Mouse (Mus musculus) T-helper 2 cell (primary cell): ENCODE measurements around the gene Caps2.
"Not testable (repeated sequence)": the region's sequence is repeated elsewhere in the genome, so short reads cannot be mapped to it uniquely, and the experiment has no call there.

ENCODE experiments used
- in situ Hi-C: fragments of 300-600 bp; cut with MboI, MseI; formaldehyde crosslinking; loops from one replicate; pipeline ENCODE4 v1.15.1; 2025; ENCODE audit warnings: high pct_unique_total_duplicates

The Caps2 gene

DNA sequence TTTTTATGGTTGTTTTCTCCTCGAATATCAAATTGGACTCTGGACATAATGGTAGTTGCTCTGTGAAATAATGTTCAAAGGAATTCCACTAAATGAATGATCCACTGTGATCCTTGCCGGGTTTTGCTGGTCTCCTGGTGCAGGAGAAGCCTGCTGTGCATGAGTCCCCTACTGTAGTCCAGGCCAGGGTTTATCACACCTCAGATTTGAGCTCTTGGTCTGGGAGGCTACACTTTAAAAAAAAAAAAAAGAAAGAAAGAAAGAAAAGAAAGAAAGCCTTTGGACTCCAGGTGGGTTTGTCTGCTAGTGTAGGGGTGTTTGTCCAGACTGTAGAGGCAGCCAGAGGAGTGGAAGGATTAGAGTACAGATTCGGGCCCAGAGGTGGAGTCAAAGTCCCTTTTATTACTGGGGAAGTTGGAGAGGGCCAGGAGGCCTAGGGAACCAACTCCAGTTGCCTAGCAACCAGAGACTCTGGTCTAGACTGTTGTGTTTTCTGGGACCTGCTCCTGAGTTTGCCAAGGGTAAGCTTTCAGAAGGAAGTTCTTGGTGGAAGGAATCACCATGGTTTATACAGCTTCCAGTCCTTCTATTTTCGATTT is at the start of gene Caps2:
Caps2 (plus strand) TSS at position 454 of the 599 bp plus-strand sequence.
- in situ Hi-C loops, result no loop called here

DNA sequence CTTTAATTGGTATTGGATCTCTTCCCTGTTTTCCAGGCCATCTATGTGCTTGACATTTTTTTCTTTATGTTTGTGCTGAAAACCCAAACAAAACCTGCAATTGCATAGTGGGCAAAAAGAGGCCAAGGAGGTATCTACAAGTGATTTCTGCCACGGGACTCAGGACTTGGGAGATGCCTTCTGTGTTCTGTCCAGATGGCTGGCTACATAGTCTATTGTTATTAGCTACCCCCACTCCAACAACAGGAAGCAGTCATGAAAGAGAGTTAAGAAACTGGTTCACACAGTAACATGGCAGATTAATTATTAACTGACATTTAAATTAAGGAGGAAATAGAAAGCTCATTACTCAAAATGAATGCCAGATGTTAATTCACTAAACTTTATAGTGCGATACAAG is 38.3 kb upstream of the Caps2 start:
- in situ Hi-C loops, result not testable (repeated sequence)

GRCm38 (mm10) chr10:112127682-112128230 is 35.7 kb upstream of the Caps2 start:
- in situ Hi-C loops, result not testable (repeated sequence)

DNA sequence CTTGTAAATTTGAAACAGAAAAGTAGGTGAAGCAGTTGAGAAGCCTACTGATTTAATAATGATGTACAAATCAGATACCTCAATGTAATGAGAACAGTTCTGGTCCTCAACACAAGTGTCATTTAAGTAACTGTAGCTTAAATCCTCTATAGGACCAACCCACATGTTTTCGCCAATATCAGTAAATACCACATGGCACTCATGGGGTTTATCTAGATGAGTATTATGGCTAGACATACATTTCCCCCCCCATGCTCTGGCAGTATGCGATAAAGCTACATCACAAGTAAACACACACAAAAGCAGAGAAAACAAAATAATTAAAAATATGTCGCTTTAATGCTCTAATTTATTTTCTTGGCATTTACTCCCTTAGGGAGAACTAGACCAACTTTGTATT is 31.2 kb upstream of the Caps2 start:
- in situ Hi-C loops, result no loop called here

- in situ Hi-C loops, result no loop called here
Observed at GRCm38 (mm10) chr10:112138050-112138870, 25.2 kb upstream of the Caps2 start.

DNA sequence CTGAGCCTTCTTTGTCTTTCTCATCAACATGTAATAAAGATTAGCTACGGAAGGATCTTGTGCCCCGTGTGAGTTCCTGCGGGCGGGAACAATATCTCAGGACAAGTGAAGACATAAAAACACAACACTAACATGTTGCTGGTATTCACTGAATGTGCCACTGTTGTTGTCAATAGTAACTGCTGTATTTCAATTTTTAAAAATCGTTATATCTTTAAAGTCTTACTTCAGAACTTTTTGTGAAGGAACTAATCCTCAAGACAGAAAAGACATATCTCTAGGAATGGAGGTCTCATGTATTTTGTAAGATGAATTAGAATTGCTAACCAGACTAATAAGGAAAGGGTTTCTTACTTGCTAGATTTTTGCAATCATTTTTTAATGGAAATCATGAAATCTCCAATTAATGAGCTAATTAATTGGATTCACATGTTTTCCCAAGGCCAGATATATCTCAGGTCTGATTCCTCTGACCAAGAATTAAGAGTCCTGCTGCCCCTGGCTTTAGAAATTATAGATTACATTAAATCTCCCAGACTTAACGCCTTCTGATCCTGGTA is 24.5 kb upstream of the Caps2 start:
- in situ Hi-C loops, result no loop called here

DNA sequence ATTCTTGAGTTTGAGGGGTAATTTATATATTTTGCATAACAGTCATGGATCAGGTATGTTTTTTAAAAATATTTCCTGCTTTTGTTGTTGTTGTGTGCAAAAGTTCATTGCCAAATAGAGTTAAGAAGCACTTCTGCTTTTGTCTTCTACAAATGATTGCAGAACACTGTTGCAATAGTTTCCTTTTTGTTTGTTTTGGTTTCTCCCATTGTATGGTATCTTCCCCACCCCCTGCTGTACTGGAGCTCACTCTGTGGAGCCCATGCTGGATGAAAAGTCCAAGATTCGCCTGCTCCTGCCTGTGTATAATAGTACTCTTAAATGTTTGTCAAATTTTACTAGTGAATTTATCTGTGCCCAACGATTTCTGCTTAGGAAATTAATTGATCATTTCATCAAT is 23.6 kb upstream of the Caps2 start:
- in situ Hi-C loops, result loop anchor here (10.0 kb wide), 1 partner anchor 665 kb away; no protein-coding TSS in a partner anchor

DNA sequence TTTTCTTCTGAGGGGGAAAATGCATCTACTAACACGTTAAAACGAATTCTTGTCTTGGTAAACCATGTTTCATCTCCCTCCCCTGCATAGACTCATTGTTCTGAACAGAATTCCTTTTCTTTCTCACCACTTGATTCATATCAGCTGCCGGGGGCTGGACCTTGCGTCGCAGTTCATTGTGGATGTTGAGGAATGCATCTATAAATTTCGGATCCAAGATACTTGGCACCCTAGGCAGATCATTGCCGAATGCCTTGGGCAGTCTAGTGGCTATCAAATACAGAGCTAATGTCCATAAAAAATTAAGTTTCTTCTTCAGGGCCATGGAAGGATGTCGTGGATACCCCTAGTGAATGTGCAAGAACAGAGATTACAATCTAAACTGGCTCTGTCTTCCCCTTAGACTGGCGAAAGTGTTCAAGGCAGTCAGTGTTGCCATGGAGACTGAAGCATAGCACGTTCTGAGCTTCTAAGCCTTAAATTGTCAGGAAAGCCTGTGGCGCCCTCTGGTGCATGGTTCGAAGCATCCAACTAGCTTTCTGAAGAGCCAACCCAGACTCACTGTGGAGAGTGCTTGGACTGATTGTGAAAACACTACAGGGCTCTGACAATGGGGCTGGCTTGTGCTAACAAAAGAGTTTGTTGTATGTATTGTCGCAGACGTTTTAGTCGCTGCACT is 3.4 kb upstream of the Caps2 start, which contains the start of gene Glipr1l3:
Glipr1l3 (minus strand) TSS at position 446 of the 679 bp plus-strand sequence.
- in situ Hi-C loops, result not testable (repeated sequence)

GRCm38 (mm10) chr10:112177027-112177426 is 13.6 kb downstream of the Caps2 start:
- in situ Hi-C loops, result not testable (repeated sequence)

GRCm38 (mm10) chr10:112193919-112194318 is 30.5 kb downstream of the Caps2 start:
- in situ Hi-C loops, result not testable (repeated sequence)

DNA sequence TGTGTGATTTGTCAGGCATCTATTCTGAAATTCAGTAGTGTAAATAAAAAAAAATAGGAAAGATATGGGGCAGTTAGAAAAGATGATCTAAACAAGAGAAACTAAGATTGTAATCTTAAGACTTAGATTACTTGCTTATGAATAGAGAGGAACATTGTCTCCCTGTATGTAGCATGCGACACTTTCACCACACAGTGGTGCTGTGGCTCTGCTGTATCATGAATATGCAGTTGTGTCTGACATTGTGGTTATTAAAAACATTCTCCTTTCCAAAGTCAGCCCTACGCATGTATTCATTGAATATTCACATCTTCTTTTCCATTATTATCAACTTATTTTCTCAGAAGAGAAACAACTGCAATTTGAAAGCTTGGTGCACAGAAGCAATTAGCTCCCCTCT is 40.0 kb downstream of the Caps2 start:
- in situ Hi-C loops, result no loop called here

GRCm38 (mm10) chr10:112227073-112227472 is 63.7 kb downstream of the Caps2 start:
- in situ Hi-C loops, result no loop called here

GRCm38 (mm10) chr10:112229091-112229843 is 65.8 kb downstream of the Caps2 start:
- in situ Hi-C loops, result not testable (repeated sequence)

DNA sequence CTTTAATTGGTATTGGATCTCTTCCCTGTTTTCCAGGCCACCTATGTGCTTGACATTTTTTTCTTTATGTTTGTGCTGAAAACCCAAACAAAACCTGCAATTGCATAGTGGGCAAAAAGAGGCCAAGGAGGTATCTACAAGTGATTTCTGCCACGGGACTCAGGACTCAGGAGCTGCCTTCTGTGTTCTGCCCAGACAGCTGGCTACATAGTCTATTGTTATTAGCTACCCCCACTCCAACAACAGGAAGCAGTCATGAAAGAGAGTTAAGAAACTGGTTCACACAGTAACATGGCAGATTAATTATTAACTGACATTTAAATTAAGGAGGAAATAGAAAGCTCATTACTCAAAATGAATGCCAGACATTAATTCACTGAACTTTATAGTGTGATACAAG is 69.3 kb downstream of the Caps2 start:
- in situ Hi-C loops, result not testable (repeated sequence)

DNA sequence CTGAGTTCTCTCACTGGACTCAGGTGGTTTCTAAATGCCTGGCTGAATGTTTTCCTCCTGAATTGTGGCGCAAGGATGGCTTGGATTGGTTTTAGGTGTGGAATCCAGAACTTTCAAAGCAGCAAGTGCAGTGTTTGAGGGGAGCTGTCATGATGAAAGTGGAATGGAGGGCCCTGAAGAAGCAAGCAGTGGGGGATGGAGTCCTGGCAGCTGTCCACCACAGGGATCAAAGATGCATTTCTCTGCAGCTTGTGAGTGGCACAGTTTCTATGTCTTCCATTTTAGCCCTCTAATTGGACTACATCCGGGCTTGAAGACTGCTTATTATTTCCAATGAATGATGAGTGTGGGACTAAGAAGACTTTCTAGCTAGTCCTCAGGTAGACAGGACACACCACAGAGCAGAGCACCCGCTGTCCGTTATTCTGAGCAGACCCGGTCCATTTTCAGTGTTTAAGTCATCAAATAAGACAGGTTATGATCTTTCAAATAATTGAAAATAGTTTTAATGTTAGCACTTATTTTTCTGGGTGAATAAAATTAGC is 72.0 kb downstream of the Caps2 start:
- in situ Hi-C loops, result not testable (repeated sequence)

- in situ Hi-C loops, result no loop called here
Observed at GRCm38 (mm10) chr10:112248273-112248672, 84.9 kb downstream of the Caps2 start.

- in situ Hi-C loops, result no loop called here
Observed at GRCm38 (mm10) chr10:112263467-112263866, 100.0 kb downstream of the Caps2 start.
